Mouse (Mus musculus): ENCODE results near the gene Cdk14. TPM values are rescaled to one million over a fixed set of nuclear protein-coding genes. Genes with fewer than 3 reads are reported as not detected.

Cdk14 gene
- total RNA-seq, 2 experiments from 2014 or later: 0.60 TPM; not detected in 1

GRCm38 (mm10) chr5:4773090-4773772 lies 646.9 kb downstream of the Cdk14 start:
- no peak for ATAC-seq (replicated peaks; ENCODE audit: low FRiP score, poor library complexity, severe bottlenecking)

- no peak for ATAC-seq (replicated peaks; ENCODE audit: low FRiP score, poor library complexity, severe bottlenecking)
Observed at GRCm38 (mm10) chr5:4770609-4771008, 649.5 kb downstream of the Cdk14 start.

GRCm38 (mm10) chr5:4767896-4768295 lies 652.2 kb downstream of the Cdk14 start:
- no peak for ATAC-seq (replicated peaks; ENCODE audit: low FRiP score, poor library complexity, severe bottlenecking)

- no peak for ATAC-seq (replicated peaks; ENCODE audit: low FRiP score, poor library complexity, severe bottlenecking)
Observed at GRCm38 (mm10) chr5:4766719-4767118, 653.4 kb downstream of the Cdk14 start.

GRCm38 (mm10) chr5:4761891-4762290 lies 658.2 kb downstream of the Cdk14 start:
- no peak for ATAC-seq (replicated peaks; ENCODE audit: low FRiP score, poor library complexity, severe bottlenecking)

GRCm38 (mm10) chr5:4758331-4759080 lies 661.6 kb downstream of the Cdk14 start:
- ATAC-seq (replicated peaks; ENCODE audit: low FRiP score, poor library complexity, severe bottlenecking): no peak

- no peak for ATAC-seq (replicated peaks; ENCODE audit: low FRiP score, poor library complexity, severe bottlenecking)
Observed at GRCm38 (mm10) chr5:4757902-4758301, 662.2 kb downstream of the Cdk14 start, which contains the start of gene Fzd1. Gene Fzd1, minus strand, starts transcription at chr5:4758035.

GRCm38 (mm10) chr5:4756871-4757711 lies 663.0 kb downstream of the Cdk14 start:
- ATAC-seq (replicated peaks; ENCODE audit: low FRiP score, poor library complexity, severe bottlenecking): no peak

- no peak for ATAC-seq (replicated peaks; ENCODE audit: low FRiP score, poor library complexity, severe bottlenecking)
Observed at GRCm38 (mm10) chr5:4756001-4756681, 664.0 kb downstream of the Cdk14 start.

GRCm38 (mm10) chr5:4755326-4755725 lies 664.8 kb downstream of the Cdk14 start:
- ATAC-seq (replicated peaks; ENCODE audit: low FRiP score, poor library complexity, severe bottlenecking): no peak

- no peak for ATAC-seq (replicated peaks; ENCODE audit: low FRiP score, poor library complexity, severe bottlenecking)
Observed at GRCm38 (mm10) chr5:4754701-4755281, 665.3 kb downstream of the Cdk14 start.

Other genes with a start within 250 kb of the Cdk14 start
- gene 1700015F17Rik, start 58.8 kb upstream of the Cdk14 start, total RNA-seq (2015; ENCODE audit: low replicate concordance): not detected in 2 replicates
- gene 1700015F17Rik, start 58.8 kb upstream of the Cdk14 start, total RNA-seq (2017; ENCODE audit: low replicate concordance): not detected in 2 replicates
- gene Cldn12, start 94.6 kb upstream of the Cdk14 start, total RNA-seq (2015; ENCODE audit: low replicate concordance): 0.42 TPM in 1 of 2 replicates, not detected in the other
- gene Cldn12, start 94.6 kb upstream of the Cdk14 start, total RNA-seq (2017; ENCODE audit: low replicate concordance): 0.98 and 1.2 TPM in 2 replicates
- 2.7 and 10.6 TPM in 2 replicates for gene Gtpbp10, start 139.2 kb upstream of the Cdk14 start, total RNA-seq (2015; ENCODE audit: low replicate concordance)
- 3.8 and 5.0 TPM in 2 replicates for gene Gtpbp10, start 139.2 kb upstream of the Cdk14 start, total RNA-seq (2017; ENCODE audit: low replicate concordance)
- not detected in 2 replicates for gene Gm8773, start 153.5 kb upstream of the Cdk14 start, total RNA-seq (2015; ENCODE audit: low replicate concordance)
- not detected in 2 replicates for gene Gm8773, start 153.5 kb upstream of the Cdk14 start, total RNA-seq (2017; ENCODE audit: low replicate concordance)
- not detected in 2 replicates for gene Cfap69, start 243.9 kb upstream of the Cdk14 start, total RNA-seq (2015; ENCODE audit: low replicate concordance)
- 4.6 TPM in 1 of 2 replicates, not detected in the other for gene Cfap69, start 243.9 kb upstream of the Cdk14 start, total RNA-seq (2017; ENCODE audit: low replicate concordance)

Data from erythroblast, adult 5-6 weeks (primary cell).